Mouse (Mus musculus): ENCODE results near the gene Senp5. TPM values are rescaled to one million over a fixed set of nuclear protein-coding genes. Genes with fewer than 3 reads are reported as not detected.

Gene Senp5
- polyA plus RNA-seq, 1 experiment from 2014 or later: 7.5 TPM

- Histone ChIP-seq H3K4me1 (ENCODE audit: control insufficient read depth, insufficient read depth, low read length) (peaks cover 9% of the 10 kb centered on the region), H3K9ac (ENCODE audit: low read length) (peak overlapping the region; percentile 70; the same call in 1 of the 2 replicates), H3K9me3 (replicated peaks; ENCODE audit: control insufficient read depth, low read length) (no peaks in the 10 kb centered on the region), H3K4me2 (ENCODE audit: low read length) (peak overlapping the region; percentile 83), H3K36me3 (ENCODE audit: control insufficient read depth, insufficient read depth, low read length) (no peaks in the 10 kb centered on the region), H3K4me3 (ENCODE audit: low read depth, low read length) (peak overlapping the region; percentile 38), H3K27me3 (replicated peaks; ENCODE audit: control insufficient read depth, insufficient read depth, low read length) (peaks cover 5% of the 10 kb centered on the region), H3K27ac (ENCODE audit: low read depth, low read length) (0 out of 2 replicates have a peak overlapping the region, but pooled peaks have one; percentile 6)
- DNase-seq (ENCODE audit: low spot score) (no peak), ATAC-seq (no peak)
- 16% methylated on average over 13 of the region's 13 CpGs for WGBS
Measured at GRCm38 (mm10) chr16:31934550-31935010, 68.5 kb downstream of the Senp5 start.

- peaks cover 5% of the 10 kb centered on the region for H3K27me3 ChIP-seq (replicated peaks; ENCODE audit: control insufficient read depth, insufficient read depth, low read length)
- ATAC-seq (peak; percentile 25), DNase-seq (ENCODE audit: low spot score) (peak; percentile 65)
- H3K27ac ChIP-seq (ENCODE audit: low read depth, low read length): peak within 1 kb of the TSS; percentile 93
- peak within 1 kb of the TSS; percentile 70 for H3K9ac ChIP-seq (ENCODE audit: low read length)
- H3K4me1 ChIP-seq (ENCODE audit: control insufficient read depth, insufficient read depth, low read length): peaks cover 9% of the 10 kb centered on the region
- whole genome bisulfite sequencing: 3% methylated on average over 41 of the region's 42 CpGs
- H3K4me2 ChIP-seq (ENCODE audit: low read length): peak within 1 kb of the TSS; percentile 83
- no peaks in the 10 kb centered on the region for H3K9me3 ChIP-seq (replicated peaks; ENCODE audit: control insufficient read depth, low read length)
- H3K36me3 ChIP-seq (ENCODE audit: control insufficient read depth, insufficient read depth, low read length): no peaks in the 10 kb centered on the region
- peak within 1 kb of the TSS; percentile 38 for H3K4me3 ChIP-seq (ENCODE audit: low read depth, low read length)
Measured at GRCm38 (mm10) chr16:31933751-31934549, 69.1 kb downstream of the Senp5 start, which contains the start of gene Pigz. Gene Pigz, plus strand, starts transcription at chr16:31933851.

- H3K36me3 ChIP-seq (ENCODE audit: control insufficient read depth, insufficient read depth, low read length): no peaks in the 10 kb centered on the region
- no peaks in the 10 kb centered on the region for H3K9me3 ChIP-seq (replicated peaks; ENCODE audit: control insufficient read depth, low read length)
- H3K27me3 ChIP-seq (replicated peaks; ENCODE audit: control insufficient read depth, insufficient read depth, low read length): peaks cover 5% of the 10 kb centered on the region
- peak overlapping the region; percentile 70 for H3K9ac ChIP-seq (ENCODE audit: low read length)
- WGBS: under 1% methylated on average over 50 of the region's 50 CpGs
- H3K4me3 ChIP-seq (ENCODE audit: low read depth, low read length): peak overlapping the region; percentile 38
- peak overlapping the region; percentile 83 for H3K4me2 ChIP-seq (ENCODE audit: low read length)
- DNase-seq (ENCODE audit: low spot score) (peak; percentile 98), ATAC-seq (peak; percentile 98)
- H3K27ac ChIP-seq (ENCODE audit: low read depth, low read length): peak overlapping the region; percentile 93
- H3K4me1 ChIP-seq (ENCODE audit: control insufficient read depth, insufficient read depth, low read length): peaks cover 9% of the 10 kb centered on the region
Measured at GRCm38 (mm10) chr16:31932840-31933697, 70.0 kb downstream of the Senp5 start.

- Histone ChIP-seq H3K36me3 (ENCODE audit: control insufficient read depth, insufficient read depth, low read length) (no peaks in the 10 kb centered on the region), H3K4me1 (ENCODE audit: control insufficient read depth, insufficient read depth, low read length) (peaks cover 9% of the 10 kb centered on the region), H3K27me3 (replicated peaks; ENCODE audit: control insufficient read depth, insufficient read depth, low read length) (peaks cover 5% of the 10 kb centered on the region), H3K9me3 (replicated peaks; ENCODE audit: control insufficient read depth, low read length) (no peaks in the 10 kb centered on the region), H3K4me3 (ENCODE audit: low read depth, low read length) (no peak overlapping the region), H3K4me2 (ENCODE audit: low read length) (0 out of 2 replicates have a peak overlapping the region, but pooled peaks have one; percentile 83), H3K27ac (ENCODE audit: low read depth, low read length) (peak overlapping the region; percentile 93), H3K9ac (ENCODE audit: low read length) (peak overlapping the region; percentile 18)
- peak; percentile 2; the same call in 1 of the 2 replicates for ATAC-seq
- peak; percentile 19 for DNase-seq (ENCODE audit: low spot score)
- WGBS: 20% methylated on average over 5 of the region's 5 CpGs
Measured at GRCm38 (mm10) chr16:31932255-31932654, 70.8 kb downstream of the Senp5 start.

GRCm38 (mm10) chr16:31931330-31931729, 71.8 kb downstream of the Senp5 start:
- no peak overlapping the region for H3K4me3 ChIP-seq (ENCODE audit: low read depth, low read length)
- no peak overlapping the region for H3K4me2 ChIP-seq (ENCODE audit: low read length)
- ATAC-seq: no peak
- peaks cover 5% of the 10 kb centered on the region for H3K27me3 ChIP-seq (replicated peaks; ENCODE audit: control insufficient read depth, insufficient read depth, low read length)
- DNase-seq (ENCODE audit: low spot score): no peak
- H3K9me3 ChIP-seq (replicated peaks; ENCODE audit: control insufficient read depth, low read length): no peaks in the 10 kb centered on the region
- H3K4me1 ChIP-seq (ENCODE audit: control insufficient read depth, insufficient read depth, low read length): peaks cover 9% of the 10 kb centered on the region
- 61% methylated on average over 17 of the region's 17 CpGs for WGBS
- no peak overlapping the region for H3K9ac ChIP-seq (ENCODE audit: low read length)
- H3K36me3 ChIP-seq (ENCODE audit: control insufficient read depth, insufficient read depth, low read length): no peaks in the 10 kb centered on the region
- no peak overlapping the region for H3K27ac ChIP-seq (ENCODE audit: low read depth, low read length)

- 81% methylated on average over 5 of the region's 5 CpGs for WGBS
- Histone ChIP-seq H3K4me3 (ENCODE audit: low read depth, low read length) (no peak overlapping the region), H3K27ac (ENCODE audit: low read depth, low read length) (no peak overlapping the region), H3K27me3 (replicated peaks; ENCODE audit: control insufficient read depth, insufficient read depth, low read length) (no peaks in the 10 kb centered on the region), H3K4me2 (ENCODE audit: low read length) (no peak overlapping the region), H3K4me1 (ENCODE audit: control insufficient read depth, insufficient read depth, low read length) (no peaks in the 10 kb centered on the region), H3K9me3 (replicated peaks; ENCODE audit: control insufficient read depth, low read length) (no peaks in the 10 kb centered on the region), H3K36me3 (ENCODE audit: control insufficient read depth, insufficient read depth, low read length) (no peaks in the 10 kb centered on the region), H3K9ac (ENCODE audit: low read length) (no peak overlapping the region)
- DNase-seq (ENCODE audit: low spot score) (no peak), ATAC-seq (no peak)
Measured at GRCm38 (mm10) chr16:31927412-31927811, 75.7 kb downstream of the Senp5 start.

- H3K4me2 ChIP-seq (ENCODE audit: low read length): no peak overlapping the region
- no peak overlapping the region for H3K27ac ChIP-seq (ENCODE audit: low read depth, low read length)
- no peak for DNase-seq (ENCODE audit: low spot score)
- no peaks in the 10 kb centered on the region for H3K9me3 ChIP-seq (replicated peaks; ENCODE audit: control insufficient read depth, low read length)
- H3K4me3 ChIP-seq (ENCODE audit: low read depth, low read length): no peak overlapping the region
- H3K27me3 ChIP-seq (replicated peaks; ENCODE audit: control insufficient read depth, insufficient read depth, low read length): no peaks in the 10 kb centered on the region
- no peaks in the 10 kb centered on the region for H3K4me1 ChIP-seq (ENCODE audit: control insufficient read depth, insufficient read depth, low read length)
- no peak for ATAC-seq
- 86% methylated on average over 13 of the region's 13 CpGs for WGBS
- no peaks in the 10 kb centered on the region for H3K36me3 ChIP-seq (ENCODE audit: control insufficient read depth, insufficient read depth, low read length)
- no peak overlapping the region for H3K9ac ChIP-seq (ENCODE audit: low read length)
Measured at GRCm38 (mm10) chr16:31926547-31927182, 76.4 kb downstream of the Senp5 start.

- H3K27ac ChIP-seq (ENCODE audit: low read depth, low read length): no peak overlapping the region
- 82% methylated on average over 6 of the region's 6 CpGs for WGBS
- H3K4me2 ChIP-seq (ENCODE audit: low read length): no peak overlapping the region
- H3K36me3 ChIP-seq (ENCODE audit: control insufficient read depth, insufficient read depth, low read length): no peaks in the 10 kb centered on the region
- H3K9ac ChIP-seq (ENCODE audit: low read length): no peak overlapping the region
- ATAC-seq (no peak), DNase-seq (ENCODE audit: low spot score) (no peak)
- H3K27me3 ChIP-seq (replicated peaks; ENCODE audit: control insufficient read depth, insufficient read depth, low read length): no peaks in the 10 kb centered on the region
- no peaks in the 10 kb centered on the region for H3K4me1 ChIP-seq (ENCODE audit: control insufficient read depth, insufficient read depth, low read length)
- no peak overlapping the region for H3K4me3 ChIP-seq (ENCODE audit: low read depth, low read length)
- no peaks in the 10 kb centered on the region for H3K9me3 ChIP-seq (replicated peaks; ENCODE audit: control insufficient read depth, low read length)
Measured at GRCm38 (mm10) chr16:31926091-31926490, 77.0 kb downstream of the Senp5 start.

Data from forebrain, embryonic 14.5 days (tissue).